Mouse (Mus musculus) adrenal gland, adult (tissue): ENCODE measurements around the gene Esx1.

Experiments
- DNase-seq, 2 experiments: peaks; one replicate each; pipeline ENCODE4 v3.0.0; 2022 to 2023; ENCODE audit warnings: low spot score in 1 of 2; ENCODE audit not compliant: inconsistent age in 2 of 2

Gene Esx1

GRCm38 (mm10) chrX:137121718-137122117, at the start of gene Esx1:
Gene Esx1 (minus strand): TSS chrX:137122083.
- DNase-seq = no peak

- no peak for DNase-seq
Observed at GRCm38 (mm10) chrX:137170021-137170420, 48.1 kb upstream of the Esx1 start.

- DNase-seq = no peak
Observed at GRCm38 (mm10) chrX:137167658-137168057, 45.8 kb upstream of the Esx1 start.

GRCm38 (mm10) chrX:137165621-137166020, 43.7 kb upstream of the Esx1 start:
- no peak for DNase-seq

- DNase-seq = no peak
Observed at GRCm38 (mm10) chrX:137162700-137163099, 40.8 kb upstream of the Esx1 start.

GRCm38 (mm10) chrX:137160971-137161370, 39.1 kb upstream of the Esx1 start:
- no peak for DNase-seq

GRCm38 (mm10) chrX:137149050-137149449, 27.2 kb upstream of the Esx1 start:
- DNase-seq = no peak

GRCm38 (mm10) chrX:137144674-137145073, 22.8 kb upstream of the Esx1 start:
- no peak for DNase-seq

GRCm38 (mm10) chrX:137143726-137144125, 21.8 kb upstream of the Esx1 start:
- peak; percentile 38 to 66 for DNase-seq

GRCm38 (mm10) chrX:137142546-137142945, 20.7 kb upstream of the Esx1 start:
- DNase-seq = no peak

GRCm38 (mm10) chrX:137141669-137142068, 19.8 kb upstream of the Esx1 start:
- DNase-seq = peak; percentile 29 to 80

GRCm38 (mm10) chrX:137127542-137127941, 5.7 kb upstream of the Esx1 start:
- DNase-seq = no peak

GRCm38 (mm10) chrX:137119675-137120423, 2.0 kb downstream of the Esx1 start:
- peak in 1 of 2 experiments; percentile 26 for DNase-seq

- DNase-seq = peak in 1 of 2 experiments; percentile 40
Observed at GRCm38 (mm10) chrX:137118097-137118746, 3.7 kb downstream of the Esx1 start.

- no peak for DNase-seq
Observed at GRCm38 (mm10) chrX:137106498-137106897, 15.4 kb downstream of the Esx1 start.

GRCm38 (mm10) chrX:137104531-137104930, 17.4 kb downstream of the Esx1 start:
- no peak for DNase-seq
